Mouse (Mus musculus) frontal cortex, postnatal 10 days (tissue): ENCODE measurements around the gene Wasf1.
A peak's percentile ranks its signal among the peaks of the same experiment; 100 is the strongest.

Experiments used
- DNase-seq, 2 experiments: peaks; one replicate each; pipeline ENCODE4 v3.0.0; 2022; ENCODE audit warnings: low spot score in 2 of 2, mixed read lengths in 1 of 2

The Wasf1 gene

GRCm38 (mm10) chr10:40971256-40971655, 88.0 kb downstream of the Wasf1 start:
- DNase-seq = peak in 1 of 2 experiments; percentile 64

DNA sequence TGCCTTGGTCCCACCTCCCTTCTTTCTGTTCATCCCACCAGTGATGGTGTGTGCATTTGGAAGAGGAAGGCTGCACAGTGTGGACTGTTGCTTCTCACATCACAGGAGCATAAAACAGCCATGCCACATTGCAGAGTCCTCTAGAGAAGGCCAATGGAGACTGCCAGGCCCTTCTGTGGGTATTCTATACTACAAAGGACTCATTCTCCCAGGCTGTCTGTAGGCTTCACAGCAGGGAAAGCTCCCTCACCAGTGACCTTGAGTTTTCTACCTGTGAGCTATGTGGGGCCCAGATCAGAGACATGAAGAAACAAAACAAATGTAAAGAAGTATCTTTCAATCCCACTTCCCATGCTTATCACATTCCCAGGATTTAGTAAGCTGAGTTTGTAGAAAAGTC, 100.5 kb downstream of the Wasf1 start:
- DNase-seq = no peak

- no peak for DNase-seq
These were observed 101.3 kb downstream of the Wasf1 start for GRCm38 (mm10) chr10:40984600-40984999.

GRCm38 (mm10) chr10:40985350-40985749, 102.1 kb downstream of the Wasf1 start:
- no peak for DNase-seq
